Comparison of ENCODE assay signal across 13 mouse cellular contexts in the genomic region with DNA sequence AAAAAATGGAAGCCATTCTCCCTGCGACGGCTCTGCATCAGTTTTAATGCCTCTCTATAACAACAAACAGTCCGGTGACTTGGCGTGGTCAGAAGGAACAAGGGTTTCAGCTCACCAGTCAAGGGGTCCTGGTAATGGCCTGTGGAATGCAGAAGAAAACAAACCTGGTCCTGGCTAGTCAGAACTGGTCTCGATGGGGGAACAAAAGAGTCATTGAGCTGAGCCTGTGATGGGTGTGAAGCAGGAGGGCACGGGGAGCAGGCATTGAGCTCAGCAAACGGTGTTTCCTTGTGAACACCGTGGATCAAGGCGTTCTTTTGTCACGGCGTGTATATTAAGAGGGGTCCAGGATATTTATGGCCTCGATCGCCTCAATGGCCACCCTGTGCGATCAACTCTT.
DNase-seq lines count a peak whose midpoint lies in the region; ATAC-seq lines count a peak whose summit lies in the region.
"Had no signal": no experiment of that assay in that cellular context is flagged by ENCODE, and none has a peak within 500 bp of the region (broad histone marks: within the 10 kb centered on the region; RNA-seq: fewer than 3 reads in every experiment).

No protein-coding gene starts in this region.

- peak overlapping the region; percentile 63 for H3K27ac ChIP-seq in embryonic facial prominence, embryonic 12.5 days
- peak overlapping the region; percentile 87 for H3K27ac ChIP-seq in limb, embryonic 12.5 days
- H3K27ac ChIP-seq: embryonic facial prominence, embryonic 15.5 days; macrophage had no signal

- no peak overlapping the region for H3K4me3 ChIP-seq in embryonic facial prominence, embryonic 12.5 days
- no peak overlapping the region for H3K4me3 ChIP-seq in limb, embryonic 12.5 days (replicated peaks)
- H3K4me3 ChIP-seq: embryonic facial prominence, embryonic 15.5 days had no signal

- WGBS in embryonic facial prominence, embryonic 12.5 days: 28% methylated on average over 14 of the region's 14 CpGs
- WGBS in limb, embryonic 12.5 days: 48% methylated on average over 14 of the region's 14 CpGs

- H3K9me3 ChIP-seq in embryonic facial prominence, embryonic 12.5 days: no peaks in the 10 kb centered on the region
- no peaks in the 10 kb centered on the region for H3K9me3 ChIP-seq in limb, embryonic 12.5 days
- H3K9me3 ChIP-seq: embryonic facial prominence, embryonic 15.5 days had no signal

- peak; percentile 34 for DNase-seq in kidney, adult 11 months
- DNase-seq in kidney, adult 18-20 months: no peak
- DNase-seq in ZHBTc4 (ENCODE audit: low read depth, low spot score): peak; percentile 69
- no peak for DNase-seq in left cerebral cortex, adult 9 months (ENCODE audit: low spot score in 2 of 2)
- no peak for DNase-seq in B cell, adult 2 months
- DNase-seq in urinary bladder, postnatal 36 days (ENCODE audit: low spot score in 2 of 2): no peak
- DNase-seq: gastrocnemius, postnatal 14 days; right cerebral cortex, postnatal 4 days had no signal

- no peak for ATAC-seq in embryonic facial prominence, embryonic 12.5 days (ENCODE audit: insufficient number of reproducible peaks, insufficient read depth, low FRiP score, low TSS enrichment)
- peak; percentile 85 for ATAC-seq in limb, embryonic 12.5 days (ENCODE audit: insufficient number of reproducible peaks, insufficient read depth, low FRiP score, low TSS enrichment, low read depth)

- no peak overlapping the region for H3K4me2 ChIP-seq in embryonic facial prominence, embryonic 12.5 days (replicated peaks)
- no peak overlapping the region for H3K4me2 ChIP-seq in limb, embryonic 12.5 days
- H3K4me2 ChIP-seq: embryonic facial prominence, embryonic 15.5 days had no signal

- H3K4me1 ChIP-seq in embryonic facial prominence, embryonic 12.5 days: 0 out of 2 replicates have a peak, but pooled peaks cover 3% of the 10 kb centered on the region
- H3K4me1 ChIP-seq in limb, embryonic 12.5 days (replicated peaks): peaks cover 40% of the 10 kb centered on the region

- no peaks in the 10 kb centered on the region for H3K27me3 ChIP-seq in embryonic facial prominence, embryonic 12.5 days
- 0 out of 2 replicates have a peak, but pooled peaks cover 5% of the 10 kb centered on the region for H3K27me3 ChIP-seq in limb, embryonic 12.5 days
- H3K27me3 ChIP-seq: CH12.LX; embryonic facial prominence, embryonic 15.5 days had no signal

- no peak overlapping the region for H3K9ac ChIP-seq in embryonic facial prominence, embryonic 12.5 days
- no peak overlapping the region for H3K9ac ChIP-seq in limb, embryonic 12.5 days (replicated peaks)
- H3K9ac ChIP-seq: embryonic facial prominence, embryonic 15.5 days had no signal

- H3K36me3 ChIP-seq in embryonic facial prominence, embryonic 12.5 days: no peaks in the 10 kb centered on the region
- H3K36me3 ChIP-seq in limb, embryonic 12.5 days: no peaks in the 10 kb centered on the region
- H3K36me3 ChIP-seq: embryonic facial prominence, embryonic 15.5 days had no signal

Comparison
In these comparisons a context has a peak if more than half of its experiments do, and no peak if none do; other contexts are left out.
1. DNase-seq: peak in kidney, adult 11 months (single experiment) and ZHBTc4 (single experiment); none in kidney, adult 18-20 months (single experiment), left cerebral cortex, adult 9 months (0 of 2), B cell, adult 2 months (0 of 2) and urinary bladder, postnatal 36 days (0 of 2).